Mouse (Mus musculus): ENCODE results near the gene Ift140.
"Not testable (repeated sequence)": the region's sequence is repeated elsewhere in the genome, so short reads cannot be mapped to it uniquely, and the experiment has no call there.

Ift140 gene

DNA sequence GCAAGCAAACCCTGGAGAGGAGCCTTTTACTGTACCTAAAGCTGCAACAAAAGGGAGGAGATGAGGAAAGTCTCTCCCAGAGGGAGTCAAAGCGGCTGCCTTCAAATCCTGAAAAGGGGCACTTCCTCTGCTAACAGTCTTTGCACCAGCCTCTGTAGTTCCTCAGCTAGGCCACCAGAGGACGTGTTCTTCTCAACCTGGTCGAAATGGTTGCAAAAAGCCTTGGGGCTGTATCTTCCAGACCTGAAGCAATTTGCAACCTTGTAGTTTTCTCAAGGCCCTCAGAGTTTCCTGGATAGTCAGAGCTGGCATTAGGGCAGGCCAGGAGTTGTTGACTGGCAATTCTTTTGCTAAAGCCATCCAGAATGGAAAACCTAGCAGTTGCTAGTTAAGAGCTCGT is 101.4 kb downstream of the Ift140 start:
- DNase-seq (ENCODE audit: low read depth, low spot score) = no peak

DNA sequence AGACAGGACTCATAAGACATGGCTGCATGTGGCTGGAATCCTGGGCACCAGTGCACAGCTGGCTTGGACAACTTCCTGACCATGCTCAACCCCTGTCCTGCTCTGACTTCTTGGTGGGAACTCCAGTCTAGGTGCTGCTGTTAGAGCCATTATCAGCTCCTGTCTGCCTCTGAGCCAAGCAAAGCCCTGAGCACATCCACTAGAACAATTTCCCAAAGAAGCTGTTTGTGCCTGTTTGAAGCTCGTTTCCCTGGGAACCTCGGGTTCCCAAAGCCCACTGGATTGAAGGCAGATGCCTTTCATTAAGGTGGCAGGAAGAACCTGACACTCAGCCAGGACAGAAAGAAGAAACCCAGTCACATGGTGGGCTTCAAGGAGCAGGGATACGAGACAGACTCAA is 104.5 kb downstream of the Ift140 start, which contains the start of gene Ptx4:
Ptx4 (plus strand) TSS at position 355 of the 400 bp plus-strand sequence.
- DNase-seq (ENCODE audit: low read depth, low spot score) = no peak

DNA sequence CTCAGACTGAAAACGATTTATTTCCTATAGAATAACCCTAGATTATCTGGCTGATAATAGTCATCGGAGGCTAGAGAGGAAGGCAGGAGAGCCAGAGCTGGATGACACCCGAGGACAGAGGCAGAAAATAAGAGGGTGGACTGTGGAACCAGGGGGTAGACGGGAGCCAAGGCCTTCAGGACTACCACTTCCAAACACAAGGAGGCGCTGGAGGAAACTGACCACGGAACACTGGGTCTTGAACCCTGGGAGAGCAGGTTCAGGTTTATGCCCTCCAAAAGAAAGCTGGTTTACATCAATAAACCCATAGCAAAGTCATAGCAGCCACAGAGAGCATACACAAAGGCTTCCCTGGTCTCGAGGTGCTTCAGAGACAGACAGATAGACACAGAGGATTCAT is 108.1 kb downstream of the Ift140 start:
- DNase-seq (ENCODE audit: low read depth, low spot score) = no peak

DNA sequence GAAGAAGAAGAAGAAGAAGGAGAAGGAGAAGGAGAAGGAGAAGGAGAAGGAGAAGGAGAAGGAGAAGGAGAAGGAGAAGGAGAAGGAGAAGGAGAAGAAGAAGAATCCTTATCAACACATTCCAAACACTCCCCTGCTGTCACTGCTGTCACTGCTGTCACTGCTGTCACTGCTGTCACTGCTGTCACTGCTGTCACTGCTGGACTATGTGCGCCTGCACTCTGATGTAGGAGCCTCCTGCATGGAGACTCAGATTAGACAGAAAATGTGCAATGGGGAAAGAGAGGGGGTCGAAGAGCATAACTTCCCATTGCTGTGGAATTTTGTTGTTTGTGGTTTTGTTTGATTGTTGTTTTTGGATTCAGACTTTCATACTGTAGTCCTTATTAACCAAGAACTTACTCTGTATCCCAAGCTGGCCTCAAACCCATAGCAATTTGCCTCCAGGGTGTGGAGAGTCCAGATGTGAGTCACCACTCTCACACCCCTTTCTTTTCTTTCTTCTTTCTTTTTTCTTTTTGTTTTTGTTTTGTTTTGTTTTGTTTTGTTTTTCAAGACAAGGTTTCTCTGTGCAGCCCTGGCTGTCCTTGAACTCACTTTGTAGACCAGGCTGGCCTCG is 109.7 kb downstream of the Ift140 start:
- not testable (repeated sequence) for DNase-seq (ENCODE audit: low read depth, low spot score)

DNA sequence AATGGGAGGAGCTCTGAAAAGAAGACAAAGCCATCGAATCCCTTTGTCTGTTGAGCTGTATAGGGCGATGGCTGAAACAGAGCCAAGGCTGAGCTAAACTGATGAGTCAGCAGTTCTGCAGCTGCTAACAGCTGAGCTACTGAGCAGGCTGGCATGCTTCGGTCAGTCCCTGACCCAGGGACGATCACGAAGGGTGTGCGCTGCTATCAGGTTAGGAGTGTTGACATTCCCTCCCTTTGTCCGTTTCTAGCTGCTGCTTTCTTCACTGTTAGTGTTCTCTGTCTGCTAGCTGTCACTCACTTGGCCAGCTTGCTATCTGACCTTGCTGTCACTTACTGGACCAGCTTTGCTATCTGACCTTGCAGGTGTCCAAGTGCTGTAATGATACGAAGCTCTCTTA is 111.2 kb downstream of the Ift140 start:
- DNase-seq (ENCODE audit: low read depth, low spot score) = no peak

DNA sequence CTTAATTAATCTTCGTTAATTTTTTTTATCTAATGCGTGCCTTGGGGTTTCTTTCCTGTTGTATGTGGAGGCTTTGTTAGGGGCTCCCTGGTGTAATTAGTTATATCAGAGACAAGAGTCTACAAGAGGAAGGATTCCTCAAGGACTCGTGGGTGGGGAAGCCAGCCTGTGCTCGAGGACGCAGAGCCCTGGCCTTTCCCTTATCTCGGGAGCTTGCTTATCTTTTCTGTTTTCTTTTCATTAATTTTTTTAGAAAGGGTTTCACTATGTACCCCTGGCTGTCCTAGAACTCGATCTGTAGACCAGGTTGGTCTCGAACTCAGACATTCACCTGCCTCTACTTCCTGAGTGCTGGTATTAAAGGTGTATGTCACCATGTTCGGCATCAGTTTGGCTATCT is 111.8 kb downstream of the Ift140 start:
- no peak for DNase-seq (ENCODE audit: low read depth, low spot score)

DNA sequence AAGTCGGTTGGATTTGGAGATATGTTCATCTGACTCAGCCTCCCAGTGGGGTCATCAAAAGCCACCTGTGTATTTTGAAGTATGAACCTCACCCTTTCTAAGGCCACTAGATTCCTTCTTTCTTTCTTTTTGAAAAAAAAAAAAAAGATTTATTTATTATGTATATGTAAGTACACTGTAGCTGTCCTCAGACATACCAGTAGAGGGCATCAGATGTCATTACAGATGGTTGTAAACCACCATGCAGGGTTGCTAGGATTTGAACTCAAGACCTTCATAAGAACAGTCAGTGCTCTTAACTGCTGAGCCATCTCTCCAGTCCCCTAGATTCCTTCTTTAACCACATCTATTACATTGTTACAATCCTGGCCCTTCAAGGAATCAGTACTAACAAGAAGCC is 114.2 kb downstream of the Ift140 start:
- no peak for DNase-seq (ENCODE audit: low read depth, low spot score)

DNA sequence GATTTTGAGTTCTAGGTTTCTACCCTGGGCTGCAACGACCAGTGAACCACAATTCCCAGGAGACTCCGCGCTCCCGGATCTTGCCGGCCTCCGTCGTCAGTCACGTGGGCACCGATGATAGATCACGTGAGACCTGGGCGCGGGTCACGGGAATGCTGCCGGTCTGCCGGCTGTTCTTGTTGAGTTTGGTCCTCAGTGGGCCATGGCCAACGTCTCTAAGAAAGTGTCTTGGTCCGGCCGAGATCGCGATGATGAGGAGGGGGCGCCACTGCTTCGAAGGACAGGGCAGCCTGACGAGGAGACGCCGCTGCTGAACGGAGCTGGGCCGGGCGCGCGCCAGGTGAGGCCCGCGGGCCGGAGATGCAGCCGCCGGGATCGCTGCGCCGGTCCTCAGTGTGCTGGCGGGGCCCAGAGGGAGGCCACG is 117.4 kb downstream of the Ift140 start, which contains the start of gene Clcn7:
Clcn7 (plus strand) TSS at position 117 of the 424 bp plus-strand sequence.
- peak; percentile 82 for DNase-seq (ENCODE audit: low read depth, low spot score)

DNA sequence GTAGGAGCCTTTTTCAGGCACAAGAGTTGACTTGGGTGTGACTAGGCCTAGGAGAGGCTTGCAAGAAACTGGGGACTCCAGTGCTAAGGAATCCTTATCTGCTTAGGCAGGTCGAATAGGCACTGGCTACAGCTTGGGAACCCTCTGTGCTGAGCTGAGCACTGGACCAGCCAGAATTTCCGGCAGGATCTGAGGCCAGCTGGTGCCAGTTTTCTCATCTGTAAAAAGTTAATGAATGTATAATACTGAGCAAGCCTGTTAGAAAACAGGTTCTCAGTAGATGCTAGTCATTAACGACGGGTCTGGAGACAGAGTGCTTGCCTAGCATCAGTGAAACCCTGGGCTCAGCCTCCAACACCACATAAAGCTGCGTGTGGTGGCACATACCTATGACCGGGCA is 119.7 kb downstream of the Ift140 start:
- no peak for DNase-seq (ENCODE audit: low read depth, low spot score)

DNA sequence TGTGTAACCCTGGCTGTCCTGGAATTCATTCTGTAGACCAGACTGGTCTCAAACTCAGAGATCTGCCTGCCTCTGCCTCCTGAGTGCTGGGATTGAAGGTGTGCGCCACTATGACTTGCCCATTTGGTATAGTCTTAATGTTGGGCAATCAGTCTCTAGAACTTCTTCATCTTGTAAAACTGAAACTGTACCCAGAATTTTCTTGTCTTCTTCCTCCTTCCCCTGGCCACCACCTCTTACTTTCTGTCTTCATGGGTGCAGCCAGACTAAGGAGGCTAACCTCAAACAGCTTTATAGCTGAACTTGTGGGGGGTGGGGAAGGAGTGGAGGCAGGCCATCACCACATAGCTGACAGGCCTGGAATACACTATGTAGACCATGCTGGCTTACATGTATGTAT is 122.9 kb downstream of the Ift140 start:
- no peak for DNase-seq (ENCODE audit: low read depth, low spot score)

DNA sequence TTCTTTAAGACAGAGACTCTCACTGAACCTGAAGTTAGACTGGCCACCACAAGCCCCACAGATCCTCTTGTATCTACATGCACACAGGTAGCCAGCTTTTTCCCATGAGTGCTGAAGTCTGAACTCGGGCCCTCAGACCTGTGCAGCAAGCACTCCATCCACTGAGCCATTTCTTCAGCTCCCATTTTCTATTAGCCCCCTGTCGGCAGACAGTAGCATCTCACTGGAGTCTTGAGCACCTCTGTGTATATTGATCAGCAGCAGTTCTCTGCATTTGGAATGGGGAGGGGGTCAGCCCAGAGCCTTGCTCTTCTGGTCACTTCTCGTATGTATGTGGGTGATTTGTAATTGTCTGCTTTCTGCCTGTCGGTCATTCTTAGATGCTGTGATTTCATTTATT is 124.1 kb downstream of the Ift140 start:
- DNase-seq (ENCODE audit: low read depth, low spot score) = no peak
